Mouse (Mus musculus): Measurements from ENCODE around the gene Actr1a. TPM values are rescaled to one million over a fixed set of nuclear protein-coding genes. Genes with fewer than 3 reads are reported as not detected.

The Actr1a gene
- 63.5 and 78.7 TPM in 2 replicates for polyA plus RNA-seq (2012; ENCODE audit: insufficient read depth, insufficient read length, missing spikeins)

- H3K4me1 ChIP-seq (ENCODE audit: control insufficient read depth, insufficient read depth, insufficient read length, low read length), result peaks cover 10% of the 10 kb centered on the region; the same call in 1 of the 2 replicates
- H3K27ac ChIP-seq (replicated peaks; ENCODE audit: low read depth, low read length), result peak within 1 kb of the TSS; percentile 76
- H3K4me3 ChIP-seq (ENCODE audit: insufficient read depth, low read depth, low read length), result peak within 1 kb of the TSS; percentile 83
These were observed at the start of gene Actr1a for GRCm38 (mm10) chr19:46395109-46396009. Gene Actr1a, minus strand, starts transcription at chr19:46395748.

GRCm38 (mm10) chr19:46444209-46444608 is 48.7 kb upstream of the Actr1a start:
- H3K27ac ChIP-seq (replicated peaks; ENCODE audit: low read depth, low read length), result no peak overlapping the region
- no peak overlapping the region for H3K4me3 ChIP-seq (ENCODE audit: insufficient read depth, low read depth, low read length)
- peaks cover 6% of the 10 kb centered on the region; the same call in 1 of the 2 replicates for H3K4me1 ChIP-seq (ENCODE audit: control insufficient read depth, insufficient read depth, insufficient read length, low read length)

DNA sequence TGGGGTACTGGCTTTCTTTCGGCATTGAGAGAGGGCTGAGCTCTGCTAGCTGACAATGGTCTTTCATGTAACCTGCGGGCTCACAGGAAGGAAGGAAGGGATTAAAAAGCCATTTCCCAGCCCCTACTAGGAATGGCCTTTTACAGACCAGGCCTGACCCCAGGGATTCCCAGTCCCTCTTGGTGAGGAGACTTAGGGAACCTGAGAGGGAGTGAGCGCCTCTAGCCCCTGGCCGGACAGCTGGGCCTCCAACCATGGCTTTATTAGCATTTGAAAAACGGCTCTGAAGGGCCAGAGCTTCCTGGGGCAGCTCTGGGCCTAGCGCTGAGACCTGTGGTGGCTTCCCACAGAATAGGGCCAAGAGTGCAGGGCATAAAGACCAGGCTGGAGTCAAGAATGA is 48.0 kb upstream of the Actr1a start:
- Histone ChIP-seq H3K27ac (replicated peaks; ENCODE audit: low read depth, low read length) (peak overlapping the region; percentile 83), H3K4me1 (ENCODE audit: control insufficient read depth, insufficient read depth, insufficient read length, low read length) (peaks cover 6% of the 10 kb centered on the region; the same call in 1 of the 2 replicates), H3K4me3 (ENCODE audit: insufficient read depth, low read depth, low read length) (no peak overlapping the region)

GRCm38 (mm10) chr19:46435492-46435891 is 39.9 kb upstream of the Actr1a start:
- Histone ChIP-seq H3K4me1 (ENCODE audit: control insufficient read depth, insufficient read depth, insufficient read length, low read length) (no peaks in the 10 kb centered on the region), H3K4me3 (ENCODE audit: insufficient read depth, low read depth, low read length) (no peak overlapping the region), H3K27ac (replicated peaks; ENCODE audit: low read depth, low read length) (no peak overlapping the region)

GRCm38 (mm10) chr19:46434591-46434990 is 39.0 kb upstream of the Actr1a start:
- Histone ChIP-seq H3K27ac (replicated peaks; ENCODE audit: low read depth, low read length) (no peak overlapping the region), H3K4me1 (ENCODE audit: control insufficient read depth, insufficient read depth, insufficient read length, low read length) (no peaks in the 10 kb centered on the region), H3K4me3 (ENCODE audit: insufficient read depth, low read depth, low read length) (no peak overlapping the region)

- Histone ChIP-seq H3K27ac (replicated peaks; ENCODE audit: low read depth, low read length) (no peak overlapping the region), H3K4me3 (ENCODE audit: insufficient read depth, low read depth, low read length) (no peak overlapping the region), H3K4me1 (ENCODE audit: control insufficient read depth, insufficient read depth, insufficient read length, low read length) (no peaks in the 10 kb centered on the region)
These were observed 38.6 kb upstream of the Actr1a start for GRCm38 (mm10) chr19:46434148-46434547.

DNA sequence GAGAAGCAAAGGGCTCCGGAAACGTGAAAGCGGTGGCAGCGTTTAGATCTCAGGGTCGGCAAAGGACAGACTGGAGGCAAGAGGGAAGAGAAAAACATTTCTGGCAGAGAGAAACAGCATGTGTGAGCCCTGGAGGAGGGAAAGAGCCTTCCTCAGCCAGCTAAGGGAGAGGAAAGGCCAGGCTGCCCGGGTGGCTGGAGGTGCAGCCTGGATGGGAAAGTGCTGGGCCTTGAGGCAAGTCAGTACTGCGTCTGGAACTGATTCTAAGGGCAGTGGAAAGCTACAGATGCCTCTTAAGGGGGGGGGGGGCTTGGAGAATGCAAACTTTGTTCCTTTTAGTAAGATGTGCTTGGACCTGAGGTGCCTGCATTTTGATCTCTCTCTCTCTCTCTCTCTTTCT is 38.2 kb upstream of the Actr1a start:
- no peaks in the 10 kb centered on the region for H3K4me1 ChIP-seq (ENCODE audit: control insufficient read depth, insufficient read depth, insufficient read length, low read length)
- H3K27ac ChIP-seq (replicated peaks; ENCODE audit: low read depth, low read length), result no peak overlapping the region
- no peak overlapping the region for H3K4me3 ChIP-seq (ENCODE audit: insufficient read depth, low read depth, low read length)

GRCm38 (mm10) chr19:46429250-46429649 is 33.7 kb upstream of the Actr1a start:
- H3K4me1 ChIP-seq (ENCODE audit: control insufficient read depth, insufficient read depth, insufficient read length, low read length), result no peaks in the 10 kb centered on the region
- no peak overlapping the region for H3K4me3 ChIP-seq (ENCODE audit: insufficient read depth, low read depth, low read length)
- no peak overlapping the region for H3K27ac ChIP-seq (replicated peaks; ENCODE audit: low read depth, low read length)

DNA sequence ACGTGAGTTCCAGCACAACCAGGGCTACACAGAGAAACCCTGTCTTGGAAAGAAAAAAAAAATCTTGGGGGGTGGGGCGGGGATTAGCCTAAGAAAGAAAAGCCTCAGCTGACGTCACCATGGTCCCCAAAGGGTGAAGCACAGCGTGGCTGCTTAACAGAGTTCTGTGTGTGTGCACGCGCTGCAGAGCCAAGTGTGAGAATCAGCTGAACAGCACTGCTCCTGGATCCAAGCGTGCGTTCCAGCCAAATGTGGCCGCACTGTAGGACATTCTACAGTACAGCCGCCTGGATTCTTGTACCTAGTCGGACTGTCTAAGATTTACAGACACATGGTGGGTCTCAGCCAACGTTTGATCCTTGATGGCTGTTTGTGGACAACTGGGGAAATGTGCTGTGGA is 30.9 kb upstream of the Actr1a start:
- Histone ChIP-seq H3K27ac (replicated peaks; ENCODE audit: low read depth, low read length) (no peak overlapping the region), H3K4me3 (ENCODE audit: insufficient read depth, low read depth, low read length) (no peak overlapping the region), H3K4me1 (ENCODE audit: control insufficient read depth, insufficient read depth, insufficient read length, low read length) (peaks cover 5% of the 10 kb centered on the region; the same call in 1 of the 2 replicates)

- Histone ChIP-seq H3K4me1 (ENCODE audit: control insufficient read depth, insufficient read depth, insufficient read length, low read length) (peaks cover 5% of the 10 kb centered on the region; the same call in 1 of the 2 replicates), H3K27ac (replicated peaks; ENCODE audit: low read depth, low read length) (no peak overlapping the region), H3K4me3 (ENCODE audit: insufficient read depth, low read depth, low read length) (no peak overlapping the region)
These were observed 29.7 kb upstream of the Actr1a start for GRCm38 (mm10) chr19:46425266-46425665.

DNA sequence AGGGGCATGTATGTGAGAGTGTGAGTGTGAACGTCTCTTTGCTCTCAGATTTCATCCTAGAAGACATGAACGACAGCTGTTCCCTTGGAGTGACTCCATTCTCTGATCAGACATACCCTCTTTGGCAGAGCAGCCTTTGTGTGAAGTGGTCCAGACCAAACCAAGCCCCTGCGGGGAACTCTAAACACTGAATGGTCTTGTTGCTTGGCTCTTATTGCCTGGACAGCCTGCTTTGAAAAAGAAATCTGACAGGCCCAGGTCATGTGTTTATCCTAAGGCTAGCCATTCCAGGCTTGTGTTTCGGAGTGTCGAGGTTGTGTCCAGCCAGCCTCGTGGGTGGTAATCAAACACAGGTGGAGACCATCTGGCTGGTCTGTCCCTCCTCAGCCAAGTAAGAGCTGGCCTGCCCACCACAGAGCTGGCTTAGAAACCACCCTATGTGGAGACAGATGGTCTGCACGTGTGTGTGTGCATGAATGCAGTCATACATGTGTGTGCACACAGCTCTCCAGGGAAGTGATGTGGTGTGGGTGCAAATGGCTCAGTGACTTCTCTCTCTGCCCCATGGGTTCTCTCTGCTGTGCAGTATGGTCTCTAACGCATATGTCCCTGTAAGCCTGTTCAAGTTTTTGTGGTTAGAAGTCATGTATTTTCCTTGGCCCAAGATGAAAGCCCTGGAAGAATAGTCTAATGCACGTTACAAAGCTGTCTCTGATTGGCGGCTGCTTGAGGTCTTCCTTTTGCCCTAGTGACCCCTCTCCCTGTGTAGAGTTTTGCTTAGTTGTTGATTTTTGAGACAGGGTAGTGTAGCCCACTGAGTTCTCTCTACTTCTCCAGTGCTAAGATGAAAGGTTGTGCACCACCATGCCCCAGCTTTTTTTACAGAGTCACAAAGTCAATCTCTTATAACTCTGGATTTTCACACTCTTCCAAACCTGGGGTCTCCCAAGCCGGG is 27.1 kb upstream of the Actr1a start:
- Histone ChIP-seq H3K27ac (replicated peaks; ENCODE audit: low read depth, low read length) (no peak overlapping the region), H3K4me3 (ENCODE audit: insufficient read depth, low read depth, low read length) (no peak overlapping the region), H3K4me1 (ENCODE audit: control insufficient read depth, insufficient read depth, insufficient read length, low read length) (peaks cover 5% of the 10 kb centered on the region; the same call in 1 of the 2 replicates)

DNA sequence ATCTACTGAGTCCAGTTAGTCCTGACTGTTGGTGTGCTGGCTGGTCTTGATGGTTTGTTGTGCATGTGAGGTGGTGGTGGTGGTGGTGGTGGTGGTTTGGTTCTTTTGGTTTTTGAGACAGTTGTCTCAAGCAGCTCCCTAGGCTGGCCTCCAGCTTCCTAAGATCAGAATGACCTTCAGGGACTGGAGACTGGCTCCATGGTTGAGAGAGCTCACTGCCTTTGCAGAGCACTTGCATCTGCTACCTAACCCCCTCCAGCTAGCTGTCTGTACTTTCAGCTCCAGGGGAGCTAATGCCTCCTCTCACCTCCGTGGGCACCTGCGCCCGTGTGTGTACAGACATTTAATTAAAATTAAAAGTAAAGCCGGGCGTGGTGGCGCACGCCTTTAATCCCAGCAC is 24.9 kb upstream of the Actr1a start:
- no peak overlapping the region for H3K27ac ChIP-seq (replicated peaks; ENCODE audit: low read depth, low read length)
- peaks cover 5% of the 10 kb centered on the region; the same call in 1 of the 2 replicates for H3K4me1 ChIP-seq (ENCODE audit: control insufficient read depth, insufficient read depth, insufficient read length, low read length)
- no peak overlapping the region for H3K4me3 ChIP-seq (ENCODE audit: insufficient read depth, low read depth, low read length)

DNA sequence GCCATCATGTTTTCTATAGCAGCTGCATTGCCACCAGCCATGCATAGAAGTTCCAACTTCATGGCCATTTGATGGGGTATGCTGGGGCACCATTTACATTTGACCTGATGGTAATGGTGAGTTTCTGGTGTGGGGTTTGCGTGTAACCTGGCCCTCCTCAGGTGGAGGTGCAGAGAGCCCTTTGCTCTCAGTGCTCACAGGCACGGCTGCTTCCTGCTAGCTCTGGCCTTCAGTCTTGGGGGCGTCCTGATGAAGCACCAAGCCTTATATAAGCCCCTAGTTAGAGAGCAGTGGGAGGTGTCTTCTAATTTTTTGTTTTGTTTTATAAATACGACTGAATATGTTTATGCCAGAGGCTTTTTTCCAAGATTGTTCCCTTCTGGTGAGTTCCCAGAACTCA is 22.5 kb upstream of the Actr1a start:
- Histone ChIP-seq H3K27ac (replicated peaks; ENCODE audit: low read depth, low read length) (no peak overlapping the region), H3K4me3 (ENCODE audit: insufficient read depth, low read depth, low read length) (no peak overlapping the region), H3K4me1 (ENCODE audit: control insufficient read depth, insufficient read depth, insufficient read length, low read length) (peaks cover 5% of the 10 kb centered on the region; the same call in 1 of the 2 replicates)

GRCm38 (mm10) chr19:46416276-46416675 is 20.7 kb upstream of the Actr1a start:
- Histone ChIP-seq H3K4me3 (ENCODE audit: insufficient read depth, low read depth, low read length) (no peak overlapping the region), H3K4me1 (ENCODE audit: control insufficient read depth, insufficient read depth, insufficient read length, low read length) (no peaks in the 10 kb centered on the region; the same call in 1 of the 2 replicates)

GRCm38 (mm10) chr19:46414486-46414885 is 18.9 kb upstream of the Actr1a start:
- no peaks in the 10 kb centered on the region; the same call in 1 of the 2 replicates for H3K4me1 ChIP-seq (ENCODE audit: control insufficient read depth, insufficient read depth, insufficient read length, low read length)
- no peak overlapping the region for H3K4me3 ChIP-seq (ENCODE audit: insufficient read depth, low read depth, low read length)
- H3K27ac ChIP-seq (replicated peaks; ENCODE audit: low read depth, low read length), result no peak overlapping the region

More at GRCm38 (mm10) chr19:46416276-46416675, 20.7 kb upstream of the Actr1a start:
- no peak overlapping the region for H3K27ac ChIP-seq (replicated peaks; ENCODE audit: low read depth, low read length)
